Mouse (Mus musculus): ENCODE data around the gene Angpt4.

GRCm38 (mm10) chr2:151909386-151909785 is 1.6 kb upstream of the Angpt4 start:
- no peak for TF ChIP-seq CTCF (IDR thresholded peaks at IDR 0.05; ENCODE audit: low read depth)
- TF ChIP-seq EP300 (IDR thresholded peaks at IDR 0.05; ENCODE audit: low read depth), result no peak
